Mouse (Mus musculus): ENCODE measurements at regions not wholly inside any gene's neighbourhood (a gene's known extent, or its start where the extent isn't known, plus 50 kb on each side); places are given as distances from the start of the nearest gene placed in this dataset.

GRCm38 (mm10) chr17:41990804-41991203 lies 324.9 kb upstream of the Ptchd4 start:
- H3K4me3 ChIP-seq (replicated peaks): no peak overlapping the region
- H3K4me1 ChIP-seq (replicated peaks): no peaks in the 10 kb centered on the region
- H3K9me3 ChIP-seq: no peaks in the 10 kb centered on the region
- no peak overlapping the region for H3K4me2 ChIP-seq (replicated peaks)
- WGBS: 88% methylated on average over 9 of the region's 9 CpGs
- no peaks in the 10 kb centered on the region for H3K27me3 ChIP-seq
- H3K9ac ChIP-seq (replicated peaks): no peak overlapping the region
- no peak overlapping the region for H3K27ac ChIP-seq
- H3K36me3 ChIP-seq: no peaks in the 10 kb centered on the region
- ATAC-seq: no peak

- no peak overlapping the region for H3K4me3 ChIP-seq (replicated peaks)
- H3K27ac ChIP-seq: no peak overlapping the region
- H3K9ac ChIP-seq (replicated peaks): no peak overlapping the region
- H3K36me3 ChIP-seq: no peaks in the 10 kb centered on the region
- H3K9me3 ChIP-seq: no peaks in the 10 kb centered on the region
- no peaks in the 10 kb centered on the region for H3K4me1 ChIP-seq (replicated peaks)
- H3K4me2 ChIP-seq (replicated peaks): no peak overlapping the region
- ATAC-seq: no peak
- H3K27me3 ChIP-seq: no peaks in the 10 kb centered on the region
These were observed 307.3 kb upstream of the Ptchd4 start for GRCm38 (mm10) chr17:42008415-42008814.

GRCm38 (mm10) chr17:42024295-42024694 lies 291.5 kb upstream of the Ptchd4 start:
- H3K36me3 ChIP-seq: no peaks in the 10 kb centered on the region
- no peak overlapping the region for H3K9ac ChIP-seq (replicated peaks)

GRCm38 (mm10) chr17:42027253-42027652 lies 288.5 kb upstream of the Ptchd4 start:
- H3K9ac ChIP-seq (replicated peaks): no peak overlapping the region
- ATAC-seq: no peak
- H3K27ac ChIP-seq: no peak overlapping the region
- H3K4me1 ChIP-seq (replicated peaks): no peaks in the 10 kb centered on the region
- H3K9me3 ChIP-seq: no peaks in the 10 kb centered on the region
- H3K27me3 ChIP-seq: no peaks in the 10 kb centered on the region
- H3K4me3 ChIP-seq (replicated peaks): no peak overlapping the region
- no peaks in the 10 kb centered on the region for H3K36me3 ChIP-seq
- H3K4me2 ChIP-seq (replicated peaks): no peak overlapping the region

More at GRCm38 (mm10) chr17:42024295-42024694, 291.5 kb upstream of the Ptchd4 start:
- Histone ChIP-seq H3K4me2 (replicated peaks) (no peak overlapping the region), H3K27ac (no peak overlapping the region), H3K27me3 (no peaks in the 10 kb centered on the region), H3K9me3 (no peaks in the 10 kb centered on the region), H3K4me3 (replicated peaks) (no peak overlapping the region), H3K4me1 (replicated peaks) (no peaks in the 10 kb centered on the region)
- 86% methylated on average over 2 of the region's 2 CpGs for WGBS
- no peak for ATAC-seq

- WGBS: 59% methylated on average over 3 of the region's 3 CpGs
- ATAC-seq: 0 out of 2 replicates have a peak, but pooled peaks have one; percentile 56
These were observed 286.3 kb upstream of the Ptchd4 start for GRCm38 (mm10) chr17:42029452-42029851.

GRCm38 (mm10) chr17:42037089-42037488 lies 278.7 kb upstream of the Ptchd4 start:
- no peaks in the 10 kb centered on the region for H3K27me3 ChIP-seq
- ATAC-seq: no peak
- WGBS: 88% methylated on average over 2 of the region's 2 CpGs
- H3K4me3 ChIP-seq (replicated peaks): no peak overlapping the region
- no peaks in the 10 kb centered on the region for H3K36me3 ChIP-seq
- H3K27ac ChIP-seq: no peak overlapping the region
- H3K4me1 ChIP-seq (replicated peaks): no peaks in the 10 kb centered on the region
- H3K4me2 ChIP-seq (replicated peaks): no peak overlapping the region
- H3K9me3 ChIP-seq: no peaks in the 10 kb centered on the region
- no peak overlapping the region for H3K9ac ChIP-seq (replicated peaks)

More at GRCm38 (mm10) chr17:42029452-42029851, 286.3 kb upstream of the Ptchd4 start:
- Histone ChIP-seq H3K36me3 (no peaks in the 10 kb centered on the region), H3K27me3 (no peaks in the 10 kb centered on the region), H3K4me2 (replicated peaks) (no peak overlapping the region), H3K4me3 (replicated peaks) (no peak overlapping the region), H3K27ac (no peak overlapping the region), H3K9ac (replicated peaks) (no peak overlapping the region), H3K4me1 (replicated peaks) (no peaks in the 10 kb centered on the region), H3K9me3 (no peaks in the 10 kb centered on the region)

- Histone ChIP-seq H3K4me1 (replicated peaks) (no peaks in the 10 kb centered on the region), H3K9ac (replicated peaks) (no peak overlapping the region), H3K9me3 (no peaks in the 10 kb centered on the region), H3K4me2 (replicated peaks) (no peak overlapping the region), H3K4me3 (replicated peaks) (no peak overlapping the region), H3K36me3 (no peaks in the 10 kb centered on the region), H3K27ac (no peak overlapping the region), H3K27me3 (no peaks in the 10 kb centered on the region)
- peak; percentile 66; the same call in 1 of the 2 replicates for ATAC-seq
- WGBS: 87% methylated on average over 5 of the region's 5 CpGs
These were observed 265.8 kb upstream of the Ptchd4 start for GRCm38 (mm10) chr17:42049779-42050515.

GRCm38 (mm10) chr17:42090764-42091452 lies 224.8 kb upstream of the Ptchd4 start:
- H3K27ac ChIP-seq: no peak overlapping the region
- H3K9ac ChIP-seq (replicated peaks): no peak overlapping the region
- H3K27me3 ChIP-seq: no peaks in the 10 kb centered on the region
- H3K36me3 ChIP-seq: no peaks in the 10 kb centered on the region
- no peaks in the 10 kb centered on the region for H3K9me3 ChIP-seq
- no peak for ATAC-seq
- 68% methylated on average over 2 of the region's 2 CpGs for WGBS
- no peaks in the 10 kb centered on the region for H3K4me1 ChIP-seq (replicated peaks)
- no peak overlapping the region for H3K4me3 ChIP-seq (replicated peaks)
- H3K4me2 ChIP-seq (replicated peaks): no peak overlapping the region

- ATAC-seq: no peak
- Histone ChIP-seq H3K4me3 (replicated peaks) (no peak overlapping the region), H3K4me2 (replicated peaks) (no peak overlapping the region), H3K36me3 (no peaks in the 10 kb centered on the region), H3K9me3 (no peaks in the 10 kb centered on the region), H3K27me3 (no peaks in the 10 kb centered on the region), H3K4me1 (replicated peaks) (no peaks in the 10 kb centered on the region), H3K27ac (no peak overlapping the region), H3K9ac (replicated peaks) (no peak overlapping the region)
- 80% methylated on average over 1 of the region's 1 CpGs for WGBS
These were observed 202.1 kb upstream of the Ptchd4 start for GRCm38 (mm10) chr17:42113684-42114083.

- no peaks in the 10 kb centered on the region for H3K9me3 ChIP-seq
- no peaks in the 10 kb centered on the region for H3K27me3 ChIP-seq
- no peak overlapping the region for H3K27ac ChIP-seq
- H3K9ac ChIP-seq (replicated peaks): no peak overlapping the region
- H3K4me2 ChIP-seq (replicated peaks): no peak overlapping the region
- no peak overlapping the region for H3K4me3 ChIP-seq (replicated peaks)
- 95% methylated on average over 1 of the region's 1 CpGs for WGBS
- no peaks in the 10 kb centered on the region for H3K36me3 ChIP-seq
- H3K4me1 ChIP-seq (replicated peaks): no peaks in the 10 kb centered on the region
- ATAC-seq: no peak
These were observed 195.0 kb upstream of the Ptchd4 start for GRCm38 (mm10) chr17:42120759-42121158.

GRCm38 (mm10) chr17:42126488-42127237 lies 189.1 kb upstream of the Ptchd4 start:
- H3K27me3 ChIP-seq: no peaks in the 10 kb centered on the region
- ATAC-seq: peak; percentile 83
- H3K27ac ChIP-seq: no peak overlapping the region
- 61% methylated on average over 9 of the region's 9 CpGs for WGBS
- no peak overlapping the region for H3K4me2 ChIP-seq (replicated peaks)
- no peaks in the 10 kb centered on the region for H3K9me3 ChIP-seq
- H3K4me3 ChIP-seq (replicated peaks): no peak overlapping the region
- 0 out of 2 replicates have a peak, but pooled peaks cover 4% of the 10 kb centered on the region for H3K4me1 ChIP-seq (replicated peaks)
- no peaks in the 10 kb centered on the region for H3K36me3 ChIP-seq
- no peak overlapping the region for H3K9ac ChIP-seq (replicated peaks)

- Histone ChIP-seq H3K4me2 (replicated peaks) (no peak overlapping the region), H3K27ac (no peak overlapping the region), H3K36me3 (no peaks in the 10 kb centered on the region), H3K9ac (replicated peaks) (no peak overlapping the region), H3K27me3 (no peaks in the 10 kb centered on the region), H3K9me3 (no peaks in the 10 kb centered on the region), H3K4me3 (replicated peaks) (no peak overlapping the region), H3K4me1 (replicated peaks) (no peaks in the 10 kb centered on the region)
- ATAC-seq: no peak
- WGBS: 97% methylated on average over 1 of the region's 1 CpGs
These were observed 146.2 kb upstream of the Ptchd4 start for GRCm38 (mm10) chr17:42169391-42170018.
